Mouse (Mus musculus) cerebellum, postnatal 36 days (tissue): ENCODE measurements around the gene Rbfox3.

ENCODE experiments used
- DNase-seq, 2 experiments: peaks; one replicate each; pipeline ENCODE4 v3.0.0; 2021 to 2022; ENCODE audit warnings: mixed read lengths in 2 of 2

Gene Rbfox3

DNA sequence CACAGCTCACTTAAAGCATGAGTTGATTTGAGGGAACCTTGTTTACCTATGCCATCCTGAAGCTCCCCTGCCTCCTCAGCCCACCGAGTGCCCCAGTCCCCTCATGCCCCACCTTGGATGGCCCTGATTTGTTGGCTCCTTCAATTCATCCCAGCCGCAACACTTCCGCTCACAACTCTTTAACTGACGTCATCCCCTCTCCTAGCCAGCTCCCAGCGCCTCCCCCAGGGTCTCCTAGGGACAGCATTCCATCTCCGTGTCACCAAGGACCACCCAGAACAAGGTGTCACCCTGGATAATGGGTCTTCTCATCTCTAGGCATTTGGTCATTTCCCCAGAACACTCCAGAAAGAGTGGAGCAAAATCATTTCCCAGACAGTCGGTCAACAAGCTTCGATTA is 188.2 kb downstream of the Rbfox3 start:
- DNase-seq = no peak

DNA sequence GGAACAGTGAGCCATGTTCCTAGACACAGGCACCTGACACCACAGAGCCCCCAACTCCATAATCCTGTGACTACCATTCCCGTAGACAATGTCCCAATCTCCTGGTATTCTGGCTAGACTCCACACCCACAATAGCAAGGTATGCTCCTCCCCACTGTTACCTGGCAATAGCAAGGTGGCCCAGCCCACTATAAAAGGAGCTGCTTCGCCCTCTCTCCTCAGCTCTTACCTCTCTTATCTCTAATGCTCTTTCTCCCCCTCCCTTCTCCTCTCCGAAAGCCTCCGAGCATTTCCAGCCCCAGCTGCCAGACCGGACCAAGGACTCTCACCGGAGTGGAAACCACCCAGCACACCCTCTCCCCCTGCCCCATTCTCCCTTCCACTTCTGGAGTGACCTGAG is 189.5 kb downstream of the Rbfox3 start:
- no peak for DNase-seq

DNA sequence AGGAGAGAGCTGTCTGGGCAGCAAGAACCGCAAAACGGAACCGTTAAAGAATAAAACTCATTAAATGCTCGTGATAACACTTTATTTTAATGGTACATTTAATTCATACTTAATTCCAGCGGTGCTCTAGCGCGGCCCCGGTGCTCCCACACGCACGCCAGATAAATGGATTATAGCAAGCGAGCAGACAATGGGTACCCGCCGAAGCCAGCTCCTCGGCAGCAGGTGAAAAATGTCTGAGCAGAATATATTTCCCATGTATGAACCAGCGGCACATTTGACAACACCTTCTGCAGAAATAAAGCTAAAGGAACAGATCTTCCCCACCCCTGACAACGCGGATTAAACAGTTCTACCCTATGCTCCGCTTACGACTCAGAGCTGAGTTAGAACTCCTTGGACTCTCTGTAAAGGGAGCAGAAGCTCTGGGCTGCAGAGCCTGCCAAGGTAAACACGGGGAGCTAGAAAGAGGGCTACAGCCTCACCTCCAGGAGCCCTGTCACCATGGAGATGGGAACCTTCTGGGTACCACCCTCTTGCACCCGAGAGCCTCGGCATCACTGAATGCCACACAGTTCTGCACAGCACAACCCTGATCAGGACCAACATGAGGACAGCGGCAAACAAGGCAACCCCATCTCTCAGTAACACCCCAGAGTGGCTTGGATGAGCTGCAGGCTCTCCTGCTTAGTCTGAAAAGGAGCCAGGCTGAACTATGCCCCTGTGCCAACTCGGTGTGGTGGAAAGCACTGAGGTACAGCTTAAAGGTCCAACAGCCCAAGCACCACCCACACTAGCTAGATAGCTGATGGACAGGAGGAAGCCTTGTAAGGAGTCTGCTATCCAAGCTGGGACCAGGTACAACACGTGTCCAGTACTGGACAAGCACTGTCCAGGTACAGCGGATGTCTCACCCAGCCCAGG is 196.5 kb downstream of the Rbfox3 start:
- DNase-seq = peak; percentile 45 to 57

DNA sequence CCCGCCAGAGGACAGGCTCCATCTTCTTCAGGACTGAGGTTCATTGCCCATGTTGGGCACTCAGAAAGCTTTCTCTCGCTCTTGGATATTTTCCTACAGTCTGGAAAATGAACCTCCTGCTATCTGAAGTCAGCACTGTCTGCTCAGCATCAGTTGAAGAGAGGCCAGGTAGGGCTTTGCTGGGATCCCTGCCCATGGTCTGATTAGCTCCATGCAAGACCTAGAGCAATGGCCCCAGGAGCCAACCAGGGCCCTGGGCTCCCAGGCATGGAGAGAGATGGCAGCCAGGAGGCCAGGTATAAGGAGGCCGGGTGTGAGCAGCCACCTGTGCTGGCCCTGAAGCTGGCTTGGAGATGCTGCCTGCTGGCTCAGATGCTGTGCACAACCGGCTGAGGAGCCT is 198.6 kb downstream of the Rbfox3 start:
- peak; percentile 76 to 77 for DNase-seq

DNA sequence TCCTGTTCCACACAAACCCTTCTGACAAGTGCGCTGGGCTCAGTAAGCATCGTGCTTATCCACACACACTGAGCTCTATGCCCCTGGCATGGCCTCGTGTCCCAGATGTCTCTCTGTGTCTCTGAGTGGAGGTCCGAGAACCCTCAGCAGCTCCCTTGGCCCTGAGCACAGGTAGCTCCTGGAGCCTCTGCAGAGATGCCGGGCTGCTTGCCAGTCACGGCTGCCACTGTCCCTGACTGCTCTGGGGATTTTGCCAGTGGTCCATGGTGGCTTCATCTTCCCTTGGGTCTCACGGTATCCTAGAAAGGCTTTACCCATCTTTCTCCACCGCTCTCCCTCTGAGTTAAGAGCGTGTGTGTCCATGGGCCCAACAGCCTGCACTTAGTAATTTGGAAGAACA is 199.3 kb downstream of the Rbfox3 start:
- peak; percentile 38 to 48 for DNase-seq

DNA sequence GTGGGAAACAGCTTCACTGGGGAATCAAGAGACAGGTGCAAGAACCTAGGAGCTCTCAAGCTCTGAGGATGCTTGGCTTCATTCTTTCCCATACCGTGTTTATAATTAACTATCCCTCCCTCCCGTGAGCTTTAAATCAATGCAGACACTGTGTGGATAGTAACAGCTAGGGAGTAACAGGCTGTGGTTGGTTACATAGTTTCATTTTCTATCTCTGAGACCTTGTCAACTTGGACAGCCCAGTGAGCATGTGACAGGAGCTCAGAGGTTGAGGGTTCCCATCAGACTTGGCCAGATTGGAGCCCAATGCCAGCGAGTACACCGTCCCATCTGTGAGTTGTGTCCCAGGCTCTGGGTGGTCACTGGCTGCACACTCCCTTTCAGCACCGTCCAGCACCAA is 201.4 kb downstream of the Rbfox3 start:
- no peak for DNase-seq

DNA sequence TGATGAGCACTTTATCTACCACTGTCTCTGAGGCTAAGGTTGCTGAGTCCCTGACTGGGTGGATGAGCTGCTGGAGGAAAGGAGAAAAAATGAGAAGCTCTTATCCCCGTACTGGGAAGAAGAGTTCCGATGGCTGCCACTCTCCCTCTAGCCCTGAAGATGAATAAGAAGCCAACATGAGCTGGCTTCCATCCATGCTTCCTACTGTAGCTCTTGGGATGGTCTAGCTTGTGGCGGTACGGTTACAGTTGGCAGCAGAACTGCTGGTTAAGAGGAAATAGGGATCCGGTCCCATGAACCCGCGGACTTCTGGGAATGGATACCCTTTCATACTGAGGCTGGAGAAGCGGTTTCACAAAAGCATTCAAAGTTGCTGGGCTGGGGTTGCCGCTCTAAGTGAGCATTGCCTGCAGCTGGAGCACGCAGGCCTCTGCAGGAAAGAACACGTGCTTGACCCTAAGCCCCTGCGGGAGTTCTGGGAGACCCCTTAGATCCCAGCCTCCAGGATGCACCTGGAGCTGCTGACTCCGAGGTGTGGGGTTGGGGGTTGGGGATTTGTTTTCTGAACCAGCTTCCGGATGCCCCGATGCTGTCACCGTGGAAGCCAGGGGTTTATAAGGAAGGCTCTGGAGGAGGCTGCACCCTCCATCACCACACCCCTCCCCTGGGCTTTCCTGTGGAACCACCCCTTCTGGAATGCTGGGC is 215.0 kb downstream of the Rbfox3 start:
- no peak for DNase-seq

DNA sequence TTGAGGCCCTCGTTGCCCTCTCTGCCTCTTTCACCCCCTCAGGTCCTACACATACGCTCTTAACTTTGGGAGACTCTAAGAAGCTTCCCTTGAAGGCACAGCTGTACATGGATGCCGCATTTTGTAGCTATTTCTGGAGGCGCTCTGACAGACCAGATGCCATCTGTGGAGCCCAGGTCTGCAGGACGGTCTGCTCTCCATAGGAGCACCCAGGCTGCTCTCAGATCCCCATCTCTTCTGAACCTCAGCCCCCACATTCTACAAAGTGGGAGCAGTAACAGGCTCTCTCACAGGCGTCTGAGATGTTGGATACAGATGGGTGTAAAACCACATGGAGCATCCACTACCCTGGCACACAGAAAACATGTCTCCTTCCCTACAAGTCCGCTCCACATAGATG is 218.1 kb downstream of the Rbfox3 start:
- no peak for DNase-seq

DNA sequence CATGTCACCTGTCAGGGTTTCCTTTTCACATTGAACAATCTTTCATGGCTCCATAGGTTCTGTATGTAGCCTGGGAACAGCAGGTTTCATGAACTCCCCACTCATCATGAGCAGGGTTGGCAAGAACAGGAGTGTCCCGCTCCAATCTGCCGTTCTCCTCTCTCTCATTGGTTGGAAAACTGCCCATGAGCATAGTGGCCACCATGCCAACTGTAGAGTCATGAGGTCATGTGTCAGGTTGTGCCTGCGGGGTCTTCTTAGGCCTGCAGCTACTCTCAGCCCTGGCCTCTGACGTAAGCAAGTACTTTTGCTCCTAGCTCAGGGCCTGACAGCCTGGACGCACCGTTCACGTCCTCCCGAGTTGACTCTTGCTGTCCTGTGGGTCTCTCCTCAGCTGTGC is 221.1 kb downstream of the Rbfox3 start:
- peak in 1 of 2 experiments; percentile 41 for DNase-seq

DNA sequence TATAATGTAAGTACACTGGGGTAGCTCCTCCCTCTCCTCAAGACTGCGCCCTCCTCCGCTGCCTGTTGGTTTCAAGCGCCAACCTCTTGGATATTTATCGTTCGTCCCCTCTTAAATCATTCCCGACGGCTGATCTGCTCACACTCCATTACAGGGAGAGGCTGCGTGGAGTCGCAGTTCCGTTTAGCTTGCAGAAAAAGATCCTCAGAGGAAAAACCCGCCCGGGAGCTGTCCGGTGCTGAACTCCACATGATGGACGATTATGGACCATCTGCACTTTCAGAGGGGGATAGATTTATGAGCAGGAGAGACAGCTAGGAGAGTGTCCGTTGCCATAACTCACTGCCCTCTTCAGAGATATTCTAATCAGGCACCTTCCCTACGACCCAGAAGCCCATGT is 226.0 kb downstream of the Rbfox3 start:
- DNase-seq = no peak

DNA sequence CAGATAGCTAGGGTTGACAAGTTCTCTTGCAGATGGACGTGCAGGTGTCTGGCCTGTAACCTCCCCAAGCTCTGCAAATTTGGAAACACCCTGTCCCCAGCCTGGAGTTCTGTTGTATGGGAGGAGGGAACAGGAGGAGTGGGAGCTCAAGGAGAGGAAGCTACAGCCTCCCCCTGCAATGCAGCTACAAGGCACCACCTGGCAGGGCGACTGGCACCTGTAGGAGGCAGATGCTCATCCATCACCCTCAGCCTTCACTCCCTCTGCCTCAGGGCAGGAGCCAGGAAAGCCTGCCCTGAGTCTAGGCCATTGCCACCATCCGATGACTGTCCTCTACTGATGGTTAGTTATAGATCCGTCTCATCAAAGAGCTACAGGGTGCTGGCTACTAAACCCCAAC is 226.7 kb downstream of the Rbfox3 start:
- DNase-seq = no peak

DNA sequence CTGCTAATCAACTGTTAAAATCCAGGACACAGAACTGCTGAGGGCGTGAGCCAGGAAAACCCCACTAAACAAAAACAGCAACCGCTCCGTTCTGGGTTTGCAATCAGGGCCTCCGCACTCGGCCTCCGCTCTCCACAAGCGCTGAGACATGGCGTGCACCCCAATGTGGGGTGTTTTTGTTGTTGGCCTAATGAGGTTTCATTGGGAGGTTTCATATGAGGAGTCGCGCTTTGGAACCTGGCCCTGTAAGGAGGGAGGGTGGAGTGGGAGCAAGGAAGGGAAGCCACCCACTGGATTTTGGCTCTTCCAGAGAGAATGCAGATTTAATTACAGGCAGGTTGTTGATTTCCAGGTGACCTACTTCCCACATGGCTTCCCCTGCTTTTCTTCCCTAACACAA is 230.7 kb downstream of the Rbfox3 start:
- DNase-seq = peak; percentile 42 to 51

DNA sequence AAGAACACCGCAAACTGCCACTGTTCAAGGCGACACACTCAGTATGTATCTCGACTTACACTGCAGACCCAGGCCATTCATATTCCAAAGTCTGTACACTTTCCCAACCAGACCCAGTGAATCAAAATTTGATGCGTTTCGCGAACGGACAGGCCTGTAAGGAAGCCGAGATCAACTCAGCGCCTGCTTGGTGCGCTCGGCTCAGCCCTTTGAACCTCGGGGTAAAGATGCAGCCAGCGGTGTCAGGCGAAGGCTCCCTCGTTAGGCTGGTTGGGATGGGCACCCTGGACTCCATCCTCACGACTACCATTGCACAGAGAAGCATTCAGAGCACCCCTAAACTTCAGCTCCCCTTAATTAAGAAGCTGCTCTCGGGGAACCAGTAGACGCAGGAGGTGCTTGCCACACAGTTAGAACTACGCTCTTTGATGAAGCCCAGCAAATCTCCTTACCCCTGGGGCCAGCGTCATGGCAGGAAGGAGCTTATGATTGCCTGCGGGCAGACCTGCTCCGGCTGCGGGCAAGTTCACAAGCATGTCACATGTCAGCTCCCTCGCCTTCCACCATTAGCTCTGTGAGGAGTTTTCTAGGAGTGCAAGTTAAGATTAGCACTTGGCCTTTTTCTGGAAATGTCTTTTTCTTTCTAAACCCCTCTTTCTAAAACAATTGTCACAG is 231.5 kb downstream of the Rbfox3 start:
- DNase-seq = no peak

DNA sequence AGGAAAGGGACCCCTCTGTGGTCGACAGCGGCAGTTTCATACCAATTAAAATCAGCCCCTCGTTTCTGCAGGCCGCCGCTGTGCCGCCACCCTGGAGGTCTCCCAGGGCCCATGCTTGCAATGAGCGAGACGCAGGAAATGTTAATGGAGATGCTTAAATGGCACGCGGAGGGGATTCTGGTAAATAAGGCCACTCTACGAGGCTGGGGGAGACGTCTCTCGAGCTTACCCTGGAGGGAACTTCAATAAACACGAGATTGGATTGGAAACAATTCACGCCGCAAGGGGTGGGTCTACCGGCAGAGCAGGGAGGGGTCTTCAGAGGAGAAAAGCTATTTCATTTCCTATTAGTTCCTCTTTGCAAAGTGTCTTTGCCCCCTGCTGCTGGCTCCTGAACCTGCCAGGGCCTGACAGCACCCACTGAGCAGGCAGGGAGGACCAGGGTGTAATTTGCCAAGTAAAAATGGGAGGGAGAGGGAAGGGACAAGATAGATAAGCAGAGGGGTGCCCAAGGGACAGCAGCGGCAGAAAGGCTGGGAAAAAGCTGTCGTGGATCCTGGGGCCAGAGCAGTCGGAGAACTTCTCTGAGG is 232.8 kb downstream of the Rbfox3 start:
- DNase-seq = no peak

DNA sequence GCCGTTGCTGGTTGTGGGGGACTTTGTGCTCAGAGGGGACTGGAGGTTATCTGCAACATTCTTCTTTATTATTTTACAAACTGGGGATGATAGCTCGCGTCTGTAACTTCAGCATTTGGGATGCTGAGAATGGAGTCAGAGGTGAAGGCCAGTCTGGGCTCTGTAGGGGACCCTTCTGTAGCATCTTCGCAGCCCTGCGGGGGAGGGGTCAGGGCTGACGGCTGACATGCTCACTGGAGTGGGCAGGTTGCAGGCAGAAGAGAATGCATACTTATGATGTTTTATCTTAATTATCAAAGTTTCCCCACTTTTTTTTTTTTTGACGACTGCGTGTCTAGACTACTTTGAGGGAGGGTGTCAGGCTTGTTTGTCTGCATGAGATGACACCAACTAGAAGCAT is 234.1 kb downstream of the Rbfox3 start:
- no peak for DNase-seq

DNA sequence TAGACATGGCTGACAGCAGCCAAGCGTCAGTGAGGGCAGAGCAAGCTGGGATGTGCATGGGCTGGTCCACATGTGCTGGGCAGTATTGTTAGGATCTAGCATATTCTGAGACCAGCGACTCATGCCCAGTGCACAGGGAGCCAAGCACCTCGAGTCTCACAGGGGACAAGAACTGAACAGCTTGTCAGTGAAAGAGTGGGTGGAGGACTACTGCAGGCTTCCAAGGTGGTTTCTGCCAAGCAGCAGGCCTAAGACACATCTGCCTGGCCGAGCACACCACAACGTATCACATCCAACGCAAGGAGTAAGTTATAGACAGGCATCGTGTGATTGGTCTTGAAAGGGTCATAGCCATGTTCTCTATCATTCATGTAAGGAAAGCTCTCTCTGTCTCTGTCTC is 235.0 kb downstream of the Rbfox3 start:
- no peak for DNase-seq

DNA sequence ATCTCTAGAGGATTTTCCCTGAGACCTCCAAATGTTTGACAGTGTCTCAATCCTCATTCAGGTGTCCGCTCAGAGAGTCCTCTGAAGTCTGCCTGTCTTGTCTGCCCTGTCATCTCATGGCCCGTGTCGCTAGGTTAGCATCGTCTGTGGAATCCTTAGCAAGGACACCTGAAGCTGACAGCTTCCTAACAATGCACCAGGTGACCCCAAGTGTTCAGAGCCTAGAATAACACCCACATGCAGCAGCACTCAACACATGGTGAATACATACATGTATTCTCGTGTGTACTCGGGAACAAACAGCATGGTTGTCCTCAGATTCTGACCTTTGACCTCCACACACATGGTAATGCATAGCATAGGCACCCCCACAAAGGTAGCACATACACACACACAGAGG is 239.4 kb downstream of the Rbfox3 start:
- DNase-seq = no peak

DNA sequence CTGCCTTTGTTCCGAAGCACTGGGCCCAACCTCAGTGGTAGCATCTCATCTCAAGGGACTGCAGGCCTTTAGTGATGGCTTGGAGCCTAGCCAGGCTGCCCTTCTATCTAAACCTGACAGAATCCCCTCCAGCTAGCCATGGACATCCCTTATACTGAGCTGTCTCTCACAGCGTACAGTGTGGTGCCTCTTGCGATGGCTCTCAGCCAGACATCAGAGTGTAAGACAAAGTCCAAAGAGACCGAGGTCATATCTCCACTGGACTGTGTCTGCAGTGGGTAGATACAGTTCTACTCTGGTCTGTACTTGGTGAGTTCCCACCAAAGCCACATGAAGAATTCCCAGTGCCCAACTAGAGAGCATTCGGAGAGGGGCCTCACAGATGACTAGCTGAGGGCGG is 240.2 kb downstream of the Rbfox3 start:
- no peak for DNase-seq

DNA sequence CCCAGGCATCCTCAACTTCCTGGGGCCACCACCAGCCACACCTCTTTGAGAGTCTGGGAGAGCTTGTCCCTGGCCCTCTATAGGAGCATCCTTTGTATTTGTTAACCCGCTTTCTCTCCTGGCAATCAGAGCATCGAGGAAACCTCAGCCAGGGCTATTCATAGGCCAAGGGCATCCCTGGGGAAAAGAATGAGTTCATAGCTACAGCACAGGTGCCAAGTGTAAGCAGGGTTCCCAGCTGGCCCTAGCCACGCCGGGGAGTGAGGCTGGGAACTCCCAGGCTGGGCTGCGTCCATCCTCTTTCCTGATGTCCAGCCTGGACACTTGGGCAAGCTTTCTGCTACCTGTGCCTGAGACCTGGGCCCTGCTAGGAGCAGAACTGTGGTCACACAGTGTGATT is 241.6 kb downstream of the Rbfox3 start:
- peak; percentile 74 to 80 for DNase-seq

DNA sequence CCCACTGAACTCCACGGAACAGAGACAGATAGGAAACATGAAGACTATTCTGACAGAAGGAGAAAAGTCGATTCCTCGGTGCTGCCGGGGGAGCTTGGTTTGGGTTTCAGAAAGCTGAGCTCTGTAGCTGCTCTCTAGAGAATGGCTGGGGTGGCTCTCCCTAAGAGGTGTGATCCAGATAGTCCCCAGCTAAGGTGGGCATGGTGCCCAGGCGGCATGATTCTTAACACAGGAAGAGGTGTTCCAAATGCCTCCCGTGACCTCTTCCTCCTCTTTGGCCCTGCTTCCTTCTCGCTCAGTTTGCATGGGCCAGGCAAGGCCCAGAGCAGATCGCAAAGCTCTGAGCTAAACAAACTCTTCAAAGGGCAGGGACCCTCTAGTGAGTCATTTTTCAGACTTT is 243.0 kb downstream of the Rbfox3 start:
- DNase-seq = peak; percentile 49 to 53

DNA sequence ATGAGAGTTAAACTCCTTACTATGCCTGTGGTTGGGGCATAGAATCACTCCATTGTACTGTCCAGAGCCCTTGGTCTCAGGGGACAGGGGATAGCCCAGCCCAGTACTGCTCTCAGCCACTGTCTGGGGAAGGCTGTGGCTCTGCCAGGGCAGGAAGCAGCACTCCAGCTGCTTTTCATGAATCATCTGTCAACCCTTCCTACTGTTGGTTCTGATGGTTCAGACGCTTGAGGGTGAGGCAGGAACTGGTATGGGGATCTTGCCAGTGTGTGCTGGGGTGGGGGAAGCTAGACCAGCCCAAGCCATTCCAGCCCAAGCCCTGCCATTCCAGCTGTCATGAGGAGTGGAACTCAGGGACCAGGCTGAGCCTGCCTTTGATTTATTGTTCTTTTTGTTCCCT is 243.5 kb downstream of the Rbfox3 start:
- DNase-seq = no peak

DNA sequence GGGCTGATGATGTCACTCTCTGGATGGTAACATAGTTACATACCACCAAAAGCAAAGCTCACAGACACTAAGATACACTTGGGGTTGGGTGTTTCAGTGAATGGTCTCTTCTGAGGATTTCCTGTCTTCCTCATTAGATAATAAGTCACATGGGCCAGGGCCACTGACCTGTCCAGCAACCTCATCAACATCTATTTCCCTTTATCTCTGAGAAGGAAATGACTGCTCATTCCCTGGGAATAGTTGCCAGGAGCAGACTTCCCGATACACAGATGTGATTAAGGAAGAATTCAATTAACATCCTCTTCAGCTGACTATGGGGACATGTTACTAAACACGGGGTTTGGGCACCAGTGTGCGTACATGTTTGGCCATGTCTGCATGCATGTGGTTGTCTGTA is 245.2 kb downstream of the Rbfox3 start:
- no peak for DNase-seq

DNA sequence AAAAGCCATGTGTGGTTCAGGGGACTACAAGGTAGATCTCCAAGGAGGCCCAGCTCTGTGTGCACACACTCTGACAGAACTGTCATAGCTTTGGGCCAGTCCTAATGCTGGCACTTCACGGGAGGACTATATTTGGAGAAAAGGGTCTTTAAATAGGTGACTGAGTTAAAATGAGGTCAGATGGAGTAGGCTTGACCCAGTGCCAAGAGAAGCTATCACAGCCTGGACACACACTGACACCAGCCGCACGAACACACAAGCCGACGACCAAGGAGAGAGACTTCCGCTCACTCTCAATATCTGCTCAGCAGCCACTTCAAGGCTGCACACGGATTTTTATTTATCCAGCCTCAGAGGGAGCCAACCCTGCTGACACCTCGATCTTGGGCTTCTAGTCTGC is 248.1 kb downstream of the Rbfox3 start:
- peak; percentile 44 to 66 for DNase-seq
